Mouse (Mus musculus) embryo, embryonic 10.5 days (tissue): ENCODE results near the gene E2f8.
A peak's percentile ranks its signal among the peaks of the same experiment; 100 is the strongest.

Source experiments
- DNase-seq: peaks from one replicate; pipeline ENCODE4 v3.0.0-alpha.2; 2015; ENCODE audit warnings: low spot score

Gene E2f8

DNA sequence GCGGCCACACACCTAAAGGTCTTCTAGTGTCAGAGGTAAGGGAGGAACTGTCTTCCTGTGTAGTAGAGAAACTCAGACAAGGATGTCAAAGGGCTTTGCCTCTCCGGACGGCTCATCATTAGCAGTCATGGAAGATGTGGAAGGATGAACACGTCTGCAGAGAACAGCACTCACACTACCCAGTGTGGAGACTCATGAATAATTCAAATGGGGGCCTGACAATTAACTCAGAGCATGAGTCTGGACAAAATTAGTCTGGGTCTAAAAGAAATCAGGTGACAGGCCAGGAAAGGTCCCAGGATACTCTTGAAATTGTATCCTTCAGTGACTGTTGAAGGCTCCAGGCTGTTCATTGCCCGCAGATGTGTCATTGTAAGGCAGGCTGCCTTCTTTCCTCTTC lies 9.6 kb upstream of the E2f8 start:
- DNase-seq = peak; percentile 37

DNA sequence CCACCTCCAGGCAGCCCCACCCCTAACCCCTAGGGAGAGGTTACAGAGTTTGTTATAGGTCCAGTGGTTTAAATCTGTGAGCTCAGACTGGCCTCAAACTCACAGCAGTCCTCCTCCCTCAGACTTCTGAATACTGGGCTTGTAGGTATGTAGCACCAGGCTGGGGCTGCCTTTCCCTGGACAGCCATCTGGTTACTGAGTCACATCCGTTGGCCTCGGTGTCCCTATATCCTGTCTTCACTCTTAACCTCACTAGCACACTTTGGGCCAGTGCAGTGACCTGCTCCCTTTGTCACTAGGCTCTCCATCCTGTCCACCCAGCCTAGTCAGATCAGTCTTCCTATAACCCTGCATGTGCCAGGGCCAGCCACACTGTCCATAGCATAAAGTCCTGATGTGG lies 7.4 kb upstream of the E2f8 start:
- no peak for DNase-seq

DNA sequence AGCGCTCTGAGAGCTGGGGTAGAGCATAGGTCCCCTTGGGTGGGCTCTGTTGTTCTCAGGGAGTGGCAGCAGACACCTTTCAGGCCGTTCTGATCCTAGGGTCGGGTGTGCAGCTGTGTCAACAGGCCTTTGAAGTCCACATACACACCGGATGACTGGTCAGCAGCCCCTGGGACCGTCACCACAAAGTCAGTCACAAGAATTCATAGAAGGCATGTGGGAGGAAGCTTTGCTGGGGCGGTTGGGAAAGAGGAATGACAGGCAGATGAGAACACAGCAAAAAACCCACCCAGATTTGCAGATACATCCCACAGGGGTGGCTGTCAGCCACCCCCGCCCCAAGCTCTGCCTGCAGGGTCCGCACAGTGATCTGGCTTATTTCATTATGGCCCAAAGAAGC lies 6.6 kb upstream of the E2f8 start:
- no peak for DNase-seq

- DNase-seq = no peak
Observed at GRCm38 (mm10) chr7:48884266-48884611, 2.8 kb upstream of the E2f8 start.

DNA sequence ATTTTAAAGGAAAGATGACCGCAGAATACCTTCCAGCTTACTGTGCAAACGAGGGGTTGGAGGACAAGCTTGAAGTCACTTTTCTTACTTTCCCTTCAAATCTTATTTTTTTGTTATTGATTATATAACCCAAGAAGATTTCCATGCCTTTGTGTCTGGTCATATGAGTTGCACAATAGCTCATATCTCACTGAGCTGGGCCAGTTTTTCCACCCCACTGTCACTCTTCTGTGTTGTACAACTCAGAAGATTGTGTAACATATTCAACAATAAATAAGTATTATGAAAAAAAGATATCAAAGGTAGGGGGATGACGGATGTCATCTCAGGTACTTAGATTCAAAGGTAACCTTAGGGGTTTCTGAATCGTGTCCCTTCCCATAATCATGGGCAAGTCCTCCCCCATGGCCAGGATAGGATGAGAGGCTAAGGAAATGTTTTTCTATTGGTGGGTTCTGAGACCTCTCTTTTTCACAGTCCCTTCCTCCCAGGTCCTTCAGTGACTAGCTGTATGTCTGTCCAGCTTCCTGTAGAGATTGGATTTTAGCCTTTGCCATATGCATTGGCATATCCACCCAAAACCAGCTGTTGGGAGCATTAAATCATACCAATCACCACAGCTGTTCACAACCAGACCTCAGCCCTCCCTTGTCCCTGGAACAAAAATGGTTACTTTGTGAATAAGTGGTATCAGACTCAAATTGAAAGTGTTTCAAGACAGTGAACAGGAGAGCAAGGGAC lies 2.3 kb upstream of the E2f8 start:
- DNase-seq = no peak

GRCm38 (mm10) chr7:48881971-48882609 lies 694 bp upstream of the E2f8 start:
- DNase-seq = peak; percentile 43

GRCm38 (mm10) chr7:48880591-48881481 lies 560 bp downstream of the E2f8 start:
- peak; percentile 99 for DNase-seq

DNA sequence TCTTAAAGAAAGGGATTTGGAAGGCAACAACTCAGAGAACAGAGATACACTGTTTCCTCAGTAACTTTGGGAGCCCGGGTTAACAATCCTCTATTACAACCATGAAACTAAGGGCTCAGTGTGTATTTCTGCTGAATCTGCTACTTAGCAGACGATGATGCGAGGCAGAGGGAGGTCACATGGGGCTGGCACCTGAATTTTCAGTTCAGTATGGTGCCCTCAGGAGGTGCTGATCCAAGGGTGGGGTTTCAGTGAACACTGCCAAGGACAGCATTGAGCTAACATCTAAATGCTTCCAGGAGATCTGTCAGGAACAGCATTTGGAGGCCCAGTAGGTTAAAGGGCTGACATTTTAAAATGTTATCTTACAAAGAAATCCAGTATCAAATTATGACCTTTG lies 1.8 kb downstream of the E2f8 start:
- no peak for DNase-seq

GRCm38 (mm10) chr7:48877786-48878390 lies 3.5 kb downstream of the E2f8 start:
- no peak for DNase-seq

GRCm38 (mm10) chr7:48876526-48876925 lies 4.9 kb downstream of the E2f8 start:
- DNase-seq = peak; percentile 88

DNA sequence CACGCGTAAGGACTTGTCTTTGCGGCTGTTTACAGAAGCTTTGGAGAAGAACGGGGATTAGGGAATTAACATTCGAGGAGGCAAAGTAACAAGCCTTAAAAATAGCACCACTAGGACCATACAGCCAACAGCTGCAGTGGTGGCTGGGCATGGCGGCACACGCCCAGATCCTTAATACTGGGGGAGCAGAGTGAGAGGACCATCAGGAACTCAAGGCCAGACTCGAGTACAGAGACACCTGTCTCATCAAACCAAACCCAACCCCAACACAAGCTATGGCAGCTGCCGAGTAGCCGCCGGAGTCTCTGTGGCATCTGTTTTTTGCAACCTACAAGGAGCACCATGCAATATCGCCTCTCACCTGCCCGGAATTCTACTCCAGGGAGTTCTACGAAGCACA lies 6.3 kb downstream of the E2f8 start:
- no peak for DNase-seq

DNA sequence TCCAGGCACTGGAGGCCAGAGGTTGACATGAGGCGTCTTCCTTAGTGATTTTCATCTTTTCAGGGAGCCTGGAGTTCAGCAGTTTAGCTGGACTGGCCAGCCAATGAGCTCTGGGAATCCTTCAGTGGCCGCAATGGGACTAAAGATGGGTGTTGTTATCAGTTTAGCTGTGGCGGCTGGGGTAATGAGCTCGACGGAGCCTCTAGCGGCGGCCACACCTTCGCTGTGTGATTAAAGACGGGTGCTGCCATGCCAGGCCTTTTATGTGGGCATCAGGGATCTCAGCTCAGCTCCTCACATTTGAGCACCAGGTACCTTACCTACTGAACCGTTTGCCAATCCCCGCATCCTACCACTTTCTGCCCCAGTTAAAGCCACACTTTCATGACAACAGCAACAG lies 10.1 kb downstream of the E2f8 start:
- DNase-seq = no peak

DNA sequence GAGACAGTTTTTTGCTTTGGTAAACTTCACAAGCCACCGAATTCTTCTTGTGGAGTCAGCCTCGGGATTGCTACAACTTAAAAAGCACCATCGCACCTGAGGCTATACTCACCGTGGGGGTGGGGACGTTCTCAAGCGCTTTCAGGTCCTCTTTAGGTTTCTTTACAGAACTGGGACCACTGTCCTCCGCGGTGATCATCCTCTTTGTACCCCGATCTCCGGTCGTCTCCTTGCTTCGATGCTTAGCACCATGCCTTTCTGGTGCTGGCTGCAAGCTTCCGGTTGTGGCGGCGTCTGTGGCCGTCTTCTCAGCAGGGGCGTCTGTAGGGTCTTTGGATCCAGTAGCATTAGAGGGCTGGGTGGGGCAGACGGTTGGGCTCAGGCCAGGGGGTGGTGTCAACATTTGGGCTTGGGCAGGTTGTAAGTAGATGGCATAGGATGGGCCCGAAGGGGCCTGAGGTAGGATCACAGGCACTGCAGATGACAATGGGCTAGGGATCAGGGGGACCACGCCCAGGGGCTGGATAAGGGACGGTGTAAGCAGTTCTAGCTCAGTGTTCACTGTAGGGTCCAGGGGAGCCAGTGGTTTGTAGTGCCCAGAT lies 10.7 kb downstream of the E2f8 start:
- DNase-seq = no peak

GRCm38 (mm10) chr7:48870144-48870543 lies 11.3 kb downstream of the E2f8 start:
- no peak for DNase-seq

GRCm38 (mm10) chr7:48867576-48867975 lies 13.8 kb downstream of the E2f8 start:
- DNase-seq = no peak

- DNase-seq = no peak
Observed at GRCm38 (mm10) chr7:48864671-48865458, 16.5 kb downstream of the E2f8 start.

DNA sequence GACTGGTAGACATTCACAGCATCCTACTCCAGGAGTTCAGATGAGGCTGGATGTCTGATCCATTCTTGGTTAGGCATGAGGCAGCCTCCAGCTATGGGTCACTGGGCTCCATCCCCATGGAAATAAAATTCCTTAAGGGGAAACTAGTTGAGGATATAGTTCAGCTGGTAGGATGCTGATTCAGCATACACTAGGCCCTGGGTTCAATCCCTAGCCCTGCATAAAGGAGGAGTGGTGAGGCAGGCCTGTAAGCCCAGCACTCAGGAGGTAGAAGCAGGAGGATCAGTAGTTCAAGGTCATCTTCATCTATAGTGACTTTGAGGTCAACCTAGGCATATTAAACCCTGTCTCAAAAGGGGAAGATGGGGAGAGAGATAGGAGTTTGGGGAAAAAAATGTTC lies 17.2 kb downstream of the E2f8 start:
- no peak for DNase-seq

DNA sequence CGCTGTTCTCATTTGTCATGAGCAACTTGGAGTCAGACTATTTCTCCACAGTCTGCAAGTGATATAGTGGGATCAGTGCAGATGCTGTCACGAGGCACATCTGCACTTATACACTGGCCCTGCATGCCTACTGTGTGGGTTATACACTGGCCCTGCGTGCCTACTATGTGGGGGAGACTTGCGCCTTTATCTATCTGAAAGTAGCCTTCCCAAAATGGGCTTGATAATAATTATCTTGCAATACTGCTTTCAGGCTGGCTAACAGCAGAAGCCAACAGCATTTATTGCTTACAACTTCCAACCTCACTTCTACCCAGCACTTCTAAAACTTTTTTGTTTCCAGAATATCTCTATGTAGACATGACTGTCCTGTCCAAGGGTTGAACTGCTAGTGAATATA lies 19.6 kb downstream of the E2f8 start:
- no peak for DNase-seq

GRCm38 (mm10) chr7:48860948-48861347 lies 20.4 kb downstream of the E2f8 start:
- DNase-seq = no peak

GRCm38 (mm10) chr7:48859362-48859761 lies 22.0 kb downstream of the E2f8 start:
- DNase-seq = no peak

- no peak for DNase-seq
Observed at GRCm38 (mm10) chr7:48858257-48858656, 23.1 kb downstream of the E2f8 start.
